Mouse (Mus musculus) heart, embryonic 13.5 days (tissue): ENCODE measurements around the gene Lif. TPM values are rescaled to one million over a fixed set of nuclear protein-coding genes. Genes with fewer than 3 reads are reported as not detected.

Source experiments
- ATAC-seq: fragments of 200-750 bp; cut with Nextera tagmentation; 2 replicates; pipeline ENCODE4 v1.8.0; 2017; ENCODE audit warnings: moderate TSS enrichment; ENCODE audit not compliant: insufficient number of reproducible peaks, low FRiP score, low TSS enrichment; ENCODE audit errors: extremely low read depth
- H3K27ac ChIP-seq: fragments of 300-500 bp; sonication (generic); replicated peaks from 2 replicates; pipeline ENCODE4 v1.5.1; 2015; ENCODE audit warnings: moderate library complexity, mild to moderate bottlenecking, inconsistent platforms
- H3K27me3 ChIP-seq: fragments of 300-500 bp; sonication (generic); replicated peaks from 2 replicates; pipeline ENCODE4 v1.6.1; 2015; ENCODE audit warnings: mild to moderate bottlenecking, inconsistent platforms
- H3K36me3 ChIP-seq: fragments of 300-500 bp; sonication (generic); 2 replicates; pipeline ENCODE4 v1.6.1; 2015; ENCODE audit warnings: mild to moderate bottlenecking, inconsistent platforms
- H3K4me1 ChIP-seq: fragments of 300-500 bp; sonication (generic); 2 replicates; pipeline ENCODE4 v1.6.1; 2015; ENCODE audit warnings: inconsistent platforms
- H3K4me2 ChIP-seq: fragments of 300-500 bp; sonication (generic); 2 replicates; pipeline ENCODE4 v1.6.1; 2015; ENCODE audit warnings: inconsistent platforms, mild to moderate bottlenecking, moderate library complexity
- H3K4me3 ChIP-seq: fragments of 300-500 bp; sonication (generic); 2 replicates; pipeline ENCODE4 v1.5.1; 2015; ENCODE audit warnings: moderate library complexity, mild to moderate bottlenecking, inconsistent platforms
- H3K9ac ChIP-seq: fragments of 300-500 bp; sonication (generic); 2 replicates; pipeline ENCODE4 v1.6.1; 2015; ENCODE audit warnings: inconsistent platforms, mild to moderate bottlenecking, moderate library complexity
- H3K9me3 ChIP-seq: fragments of 300-500 bp; sonication (generic); 2 replicates; pipeline ENCODE4 v1.6.1; 2016; ENCODE audit warnings: inconsistent platforms
- WGBS: fragments of 180-500 bp; shearing (Covaris S2); methylation state at CpG from one replicate; pipeline ENCODE4 v1.1.7; 2015; ENCODE audit warnings: mixed read lengths; 5-methylcytosine and 5-hydroxymethylcytosine counted together
- polyA plus RNA-seq: library from polyadenylated mRNA; unstranded; fragments of >200 nt; fragmentation: Nextera tagmentation; extraction: Ambion mirVana; gene quantifications from 2 replicates; pipeline ENCODE4 v1.2.1, GENCODE M21; 2015

Lif gene
- polyA plus RNA-seq, 1 experiment from 2014 or later: 0.56 TPM

GRCm38 (mm10) chr11:4300683-4301082 is 43.3 kb downstream of the Lif start:
- Histone ChIP-seq H3K4me3 (no peak overlapping the region), H3K9me3 (no peaks in the 10 kb centered on the region), H3K4me2 (no peak overlapping the region), H3K4me1 (peaks cover 73% of the 10 kb centered on the region), H3K36me3 (no peaks in the 10 kb centered on the region), H3K27ac (no peak overlapping the region), H3K27me3 (no peaks in the 10 kb centered on the region; the same call in 1 of the 2 replicates), H3K9ac (no peak overlapping the region)
- ATAC-seq: no peak
- 76% methylated on average over 3 of the region's 3 CpGs for WGBS

- peaks cover 6% of the 10 kb centered on the region for H3K27me3 ChIP-seq
- ATAC-seq: no peak
- H3K4me1 ChIP-seq: peaks cover 55% of the 10 kb centered on the region
- peak overlapping the region; percentile 66 for H3K9ac ChIP-seq
- H3K4me3 ChIP-seq: no peak overlapping the region
- no peaks in the 10 kb centered on the region for H3K9me3 ChIP-seq
- H3K27ac ChIP-seq: peak overlapping the region; percentile 72
- no peak overlapping the region for H3K4me2 ChIP-seq
- H3K36me3 ChIP-seq: no peaks in the 10 kb centered on the region
- WGBS: 20% methylated on average over 5 of the region's 5 CpGs
These were observed 45.1 kb downstream of the Lif start for GRCm38 (mm10) chr11:4302363-4302913.

- H3K9ac ChIP-seq: peak overlapping the region; percentile 66; the same call in 1 of the 2 replicates
- no peak; the same call in 1 of the 2 replicates for ATAC-seq
- H3K36me3 ChIP-seq: no peaks in the 10 kb centered on the region
- peaks cover 6% of the 10 kb centered on the region for H3K27me3 ChIP-seq
- no peak overlapping the region for H3K4me3 ChIP-seq
- H3K27ac ChIP-seq: peak overlapping the region; percentile 72
- no peak overlapping the region for H3K4me2 ChIP-seq
- peaks cover 54% of the 10 kb centered on the region for H3K4me1 ChIP-seq
- WGBS: 24% methylated on average over 9 of the region's 9 CpGs
- no peaks in the 10 kb centered on the region for H3K9me3 ChIP-seq
These were observed 45.7 kb downstream of the Lif start for GRCm38 (mm10) chr11:4303033-4303432.

- Histone ChIP-seq H3K9ac (no peak overlapping the region), H3K4me2 (no peak overlapping the region), H3K27me3 (peaks cover 6% of the 10 kb centered on the region), H3K9me3 (no peaks in the 10 kb centered on the region), H3K27ac (no peak overlapping the region), H3K4me1 (peaks cover 55% of the 10 kb centered on the region), H3K36me3 (no peaks in the 10 kb centered on the region), H3K4me3 (no peak overlapping the region)
- 73% methylated on average over 4 of the region's 4 CpGs for WGBS
- no peak for ATAC-seq
These were observed 46.8 kb downstream of the Lif start for GRCm38 (mm10) chr11:4304203-4304602.

GRCm38 (mm10) chr11:4305090-4305489 is 47.7 kb downstream of the Lif start:
- Histone ChIP-seq H3K27ac (no peak overlapping the region), H3K9me3 (no peaks in the 10 kb centered on the region), H3K27me3 (peaks cover 6% of the 10 kb centered on the region), H3K9ac (no peak overlapping the region), H3K36me3 (no peaks in the 10 kb centered on the region), H3K4me3 (no peak overlapping the region), H3K4me2 (no peak overlapping the region), H3K4me1 (peaks cover 52% of the 10 kb centered on the region)
- no peak for ATAC-seq
- WGBS: 87% methylated on average over 4 of the region's 4 CpGs

GRCm38 (mm10) chr11:4306086-4306485 is 48.7 kb downstream of the Lif start:
- Histone ChIP-seq H3K4me1 (peaks cover 50% of the 10 kb centered on the region), H3K36me3 (no peaks in the 10 kb centered on the region), H3K9ac (no peak overlapping the region), H3K27ac (no peak overlapping the region), H3K27me3 (peaks cover 6% of the 10 kb centered on the region; the same call in 1 of the 2 replicates), H3K4me3 (no peak overlapping the region), H3K9me3 (no peaks in the 10 kb centered on the region), H3K4me2 (no peak overlapping the region)
- WGBS: 67% methylated on average over 2 of the region's 2 CpGs
- no peak for ATAC-seq

- Histone ChIP-seq H3K9me3 (no peaks in the 10 kb centered on the region), H3K27me3 (peaks cover 16% of the 10 kb centered on the region; the same call in 1 of the 2 replicates), H3K4me1 (peaks cover 36% of the 10 kb centered on the region), H3K4me2 (peak overlapping the region; percentile 37), H3K9ac (peak overlapping the region; percentile 68), H3K4me3 (no peak overlapping the region), H3K27ac (peak overlapping the region; percentile 26), H3K36me3 (no peaks in the 10 kb centered on the region)
- WGBS: 39% methylated on average over 6 of the region's 6 CpGs
- no peak for ATAC-seq
These were observed 50.7 kb downstream of the Lif start for GRCm38 (mm10) chr11:4308060-4308513.

- Histone ChIP-seq H3K27ac (peak overlapping the region; percentile 26), H3K27me3 (peaks cover 16% of the 10 kb centered on the region; the same call in 1 of the 2 replicates), H3K4me1 (peaks cover 32% of the 10 kb centered on the region), H3K4me3 (no peak overlapping the region), H3K4me2 (peak overlapping the region; percentile 37), H3K36me3 (no peaks in the 10 kb centered on the region), H3K9me3 (no peaks in the 10 kb centered on the region), H3K9ac (peak overlapping the region; percentile 68)
- WGBS: 32% methylated on average over 25 of the region's 25 CpGs
- ATAC-seq: no peak; the same call in 1 of the 2 replicates
These were observed 51.4 kb downstream of the Lif start for GRCm38 (mm10) chr11:4308514-4309450.

- H3K9me3 ChIP-seq: no peaks in the 10 kb centered on the region
- no peak for ATAC-seq
- no peak overlapping the region for H3K27ac ChIP-seq
- H3K4me1 ChIP-seq: peaks cover 33% of the 10 kb centered on the region
- WGBS: 69% methylated on average over 4 of the region's 4 CpGs
- H3K27me3 ChIP-seq: peaks cover 16% of the 10 kb centered on the region; the same call in 1 of the 2 replicates
- H3K9ac ChIP-seq: no peak overlapping the region
- no peak overlapping the region for H3K4me2 ChIP-seq
- H3K36me3 ChIP-seq: no peaks in the 10 kb centered on the region
- no peak overlapping the region for H3K4me3 ChIP-seq
These were observed 52.3 kb downstream of the Lif start for GRCm38 (mm10) chr11:4309613-4310012.

GRCm38 (mm10) chr11:4310324-4310723 is 53.0 kb downstream of the Lif start:
- no peak for ATAC-seq
- WGBS: 82% methylated on average over 4 of the region's 4 CpGs

GRCm38 (mm10) chr11:4312180-4312579 is 54.8 kb downstream of the Lif start:
- ATAC-seq: no peak
- Histone ChIP-seq H3K9ac (no peak overlapping the region), H3K9me3 (no peaks in the 10 kb centered on the region), H3K27ac (no peak overlapping the region), H3K36me3 (no peaks in the 10 kb centered on the region), H3K4me3 (no peak overlapping the region), H3K4me1 (peaks cover 33% of the 10 kb centered on the region), H3K4me2 (no peak overlapping the region), H3K27me3 (peaks cover 10% of the 10 kb centered on the region; the same call in 1 of the 2 replicates)
- WGBS: 78% methylated on average over 4 of the region's 4 CpGs

More at GRCm38 (mm10) chr11:4310324-4310723, 53.0 kb downstream of the Lif start:
- Histone ChIP-seq H3K27me3 (peaks cover 16% of the 10 kb centered on the region; the same call in 1 of the 2 replicates), H3K36me3 (no peaks in the 10 kb centered on the region), H3K4me3 (no peak overlapping the region), H3K4me2 (no peak overlapping the region), H3K27ac (no peak overlapping the region), H3K4me1 (peaks cover 33% of the 10 kb centered on the region), H3K9ac (no peak overlapping the region), H3K9me3 (no peaks in the 10 kb centered on the region)
